Mouse (Mus musculus) spleen, postnatal 4 days (tissue): ENCODE measurements at regions not wholly inside any gene's neighbourhood (a gene's known extent, or its start where the extent isn't known, plus 50 kb on each side); places are given as distances from the start of the nearest gene placed in this dataset.

ENCODE experiments used
- DNase-seq, 2 experiments: peaks; one replicate each; pipeline ENCODE4 v3.0.0; 2022; ENCODE audit warnings: low spot score in 2 of 2

GRCm38 (mm10) chr12:107372254-107372653 lies 116.2 kb upstream of the 3110018I06Rik start:
- DNase-seq = no peak

- DNase-seq = no peak
Observed at GRCm38 (mm10) chr12:107392050-107392795, 96.2 kb upstream of the 3110018I06Rik start.

DNA sequence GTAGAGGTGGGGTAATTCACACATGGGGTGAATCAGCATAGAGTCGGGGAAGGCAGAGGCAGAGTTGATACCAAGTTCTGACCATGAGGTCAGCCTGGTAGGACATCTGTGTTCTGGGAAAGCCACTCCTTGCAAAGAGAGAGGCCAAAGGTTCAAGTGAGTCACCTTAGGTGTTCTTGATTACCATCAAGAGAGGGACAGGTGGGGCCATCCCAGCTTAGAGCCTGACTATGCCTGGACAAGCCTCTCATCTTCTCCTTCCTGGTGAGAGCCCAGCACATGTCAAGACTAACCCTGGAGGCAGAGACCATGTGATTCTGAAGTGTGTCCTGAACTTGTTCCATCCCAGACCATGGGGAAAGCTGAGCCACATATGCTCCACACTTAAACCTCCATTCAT lies 94.0 kb upstream of the 3110018I06Rik start:
- no peak for DNase-seq

DNA sequence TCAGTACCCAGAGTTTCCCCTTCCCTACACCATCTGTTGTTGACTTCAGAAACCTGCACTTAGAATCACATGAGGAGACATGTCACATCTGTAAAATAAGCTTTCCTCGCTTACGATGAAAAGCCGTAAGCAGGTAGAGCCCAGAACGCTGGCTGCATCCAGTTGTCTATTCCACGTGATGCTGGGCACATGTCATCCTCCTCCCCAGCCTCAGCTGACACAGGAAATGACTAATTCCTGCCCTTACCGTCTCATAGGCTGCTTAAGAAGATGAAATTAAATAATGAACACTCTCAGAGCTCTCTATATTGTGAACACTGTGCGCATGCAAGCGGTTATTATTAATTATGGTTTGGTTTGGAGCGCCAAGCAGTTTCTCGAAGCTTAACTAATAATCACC lies 83.6 kb upstream of the 3110018I06Rik start:
- DNase-seq = no peak

GRCm38 (mm10) chr12:107423923-107424322 lies 64.5 kb upstream of the 3110018I06Rik start:
- no peak for DNase-seq

DNA sequence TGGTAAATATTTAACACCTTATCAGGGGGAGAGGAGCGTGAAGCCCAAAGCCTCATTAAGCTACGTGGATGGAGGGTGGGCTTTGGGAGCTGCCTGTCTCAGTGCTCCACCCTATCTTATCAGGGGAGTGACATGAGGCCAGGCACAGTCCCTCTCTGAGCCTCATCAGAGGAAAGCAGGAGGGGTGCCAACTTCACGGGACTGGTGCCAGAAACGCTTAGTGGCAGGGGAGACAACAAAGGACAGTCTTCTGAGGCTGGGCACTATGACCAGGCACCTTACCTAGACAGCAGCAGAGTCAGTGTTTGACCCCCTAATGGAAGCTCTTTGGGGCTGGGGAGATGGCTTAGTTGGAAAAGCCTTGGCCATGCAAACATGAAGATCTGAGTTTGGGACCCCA lies 49.9 kb upstream of the 3110018I06Rik start:
- no peak for DNase-seq
